Mouse (Mus musculus) kidney, embryonic 16.5 days (tissue): ENCODE data around the gene Fggy. TPM values are rescaled to one million over a fixed set of nuclear protein-coding genes. Genes with fewer than 3 reads are reported as not detected.

Experiments used
- ATAC-seq: fragments of 200-750 bp; cut with Nextera tagmentation; 2 replicates; pipeline ENCODE4 v1.8.0; 2017; ENCODE audit warnings: moderate TSS enrichment; ENCODE audit not compliant: low FRiP score, low TSS enrichment
- H3K27ac ChIP-seq: fragments of 300-500 bp; sonication (generic); 2 replicates; pipeline ENCODE4 v1.5.1; 2014; ENCODE audit warnings: low read length
- H3K27me3 ChIP-seq: fragments of 300-500 bp; sonication (generic); 2 replicates; pipeline ENCODE4 v1.6.1; 2014; ENCODE audit warnings: low read length, control low read depth, mixed read lengths; ENCODE audit not compliant: insufficient read depth
- H3K36me3 ChIP-seq: fragments of 300-500 bp; sonication (generic); 2 replicates; pipeline ENCODE4 v1.6.1; 2014; ENCODE audit warnings: low read length, control low read depth, mixed read lengths; ENCODE audit not compliant: insufficient read depth
- H3K4me1 ChIP-seq: fragments of 300-500 bp; sonication (generic); 2 replicates; pipeline ENCODE4 v1.6.1; 2014; ENCODE audit warnings: low read length, control low read depth, mixed read lengths; ENCODE audit not compliant: insufficient read depth
- H3K4me2 ChIP-seq: fragments of 300-500 bp; sonication (generic); replicated peaks from 2 replicates; pipeline ENCODE4 v1.6.1; 2014; ENCODE audit warnings: low read depth, low read length
- H3K4me3 ChIP-seq: fragments of 300-500 bp; sonication (generic); 2 replicates; pipeline ENCODE4 v1.5.1; 2014; ENCODE audit warnings: mild to moderate bottlenecking, low read length
- H3K9ac ChIP-seq: fragments of 300-500 bp; sonication (generic); replicated peaks from 2 replicates; pipeline ENCODE4 v1.6.1; 2014; ENCODE audit warnings: low read length
- H3K9me3 ChIP-seq: fragments of 300-500 bp; sonication (generic); 2 replicates; pipeline ENCODE4 v1.6.1; 2016; ENCODE audit warnings: low read length, control low read depth
- WGBS: fragments of 180-500 bp; shearing (Covaris S2); extraction: QIAGEN DNeasy Blood & Tissue Kit; methylation state at CpG from one replicate; pipeline ENCODE4 v1.1.7; 2014; 5-methylcytosine and 5-hydroxymethylcytosine counted together
- polyA plus RNA-seq: library from polyadenylated mRNA; unstranded; fragments of >200 nt; fragmentation: Nextera tagmentation; extraction: Ambion mirVana; gene quantifications from 2 replicates; pipeline ENCODE4 v1.2.1, GENCODE M21; 2015

The Fggy gene
- polyA plus RNA-seq, 1 experiment from 2014 or later, result 42.7 TPM

- Histone ChIP-seq H3K4me1 (no peaks in the 10 kb centered on the region), H3K27me3 (no peaks in the 10 kb centered on the region), H3K4me3 (no peak overlapping the region), H3K27ac (no peak overlapping the region), H3K9ac (no peak overlapping the region), H3K36me3 (no peaks in the 10 kb centered on the region), H3K4me2 (no peak overlapping the region), H3K9me3 (no peaks in the 10 kb centered on the region)
- 62% methylated on average over 4 of the region's 4 CpGs for WGBS
- no peak for ATAC-seq
These were observed 29.1 kb downstream of the Fggy start for GRCm38 (mm10) chr4:95586274-95587001.

GRCm38 (mm10) chr4:95588722-95589283, 31.5 kb downstream of the Fggy start:
- no peaks in the 10 kb centered on the region for H3K9me3 ChIP-seq

DNA sequence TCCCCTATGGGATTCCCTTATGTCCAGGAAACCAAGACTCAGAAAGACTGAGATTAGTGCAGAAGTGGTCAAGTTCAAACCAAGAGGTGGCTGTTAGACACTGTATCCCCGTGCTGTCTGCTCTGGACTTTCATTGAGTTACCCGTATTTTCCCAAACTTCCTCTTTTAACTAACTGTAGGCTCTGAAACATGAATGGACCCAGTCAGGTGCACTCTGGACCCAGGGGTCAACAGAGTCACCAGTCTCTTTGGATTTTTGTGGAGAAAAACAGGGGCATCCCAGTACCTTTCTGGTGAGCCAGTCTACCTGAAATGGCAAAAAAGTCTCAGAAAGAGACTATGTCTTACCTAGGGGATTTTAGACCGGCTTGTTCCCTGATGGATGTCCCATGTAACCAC, 33.6 kb downstream of the Fggy start:
- no peak for ATAC-seq
- no peak overlapping the region for H3K9ac ChIP-seq
- H3K27ac ChIP-seq, result no peak overlapping the region
- H3K4me2 ChIP-seq, result no peak overlapping the region
- no peaks in the 10 kb centered on the region for H3K4me1 ChIP-seq
- H3K36me3 ChIP-seq, result no peaks in the 10 kb centered on the region
- H3K4me3 ChIP-seq, result no peak overlapping the region
- no peaks in the 10 kb centered on the region for H3K9me3 ChIP-seq
- no peaks in the 10 kb centered on the region for H3K27me3 ChIP-seq
- 92% methylated on average over 3 of the region's 3 CpGs for WGBS

More at GRCm38 (mm10) chr4:95588722-95589283, 31.5 kb downstream of the Fggy start:
- Histone ChIP-seq H3K27ac (no peak overlapping the region), H3K4me2 (no peak overlapping the region), H3K4me3 (no peak overlapping the region), H3K9ac (no peak overlapping the region), H3K27me3 (no peaks in the 10 kb centered on the region), H3K36me3 (no peaks in the 10 kb centered on the region), H3K4me1 (no peaks in the 10 kb centered on the region)
- no peak for ATAC-seq
- WGBS, result 74% methylated on average over 2 of the region's 2 CpGs

- Histone ChIP-seq H3K9ac (no peak overlapping the region), H3K27me3 (no peaks in the 10 kb centered on the region), H3K4me3 (no peak overlapping the region), H3K27ac (no peak overlapping the region), H3K36me3 (no peaks in the 10 kb centered on the region), H3K4me2 (no peak overlapping the region), H3K4me1 (no peaks in the 10 kb centered on the region), H3K9me3 (no peaks in the 10 kb centered on the region)
- WGBS, result 35% methylated on average over 6 of the region's 6 CpGs
- ATAC-seq, result no peak
These were observed 39.9 kb downstream of the Fggy start for GRCm38 (mm10) chr4:95597208-95597607.

GRCm38 (mm10) chr4:95601776-95602175, 44.5 kb downstream of the Fggy start:
- Histone ChIP-seq H3K9me3 (no peaks in the 10 kb centered on the region), H3K4me3 (no peak overlapping the region), H3K27ac (no peak overlapping the region), H3K4me1 (peaks cover 3% of the 10 kb centered on the region; the same call in 1 of the 2 replicates), H3K4me2 (no peak overlapping the region), H3K9ac (no peak overlapping the region), H3K27me3 (no peaks in the 10 kb centered on the region), H3K36me3 (no peaks in the 10 kb centered on the region)
- no peak for ATAC-seq
- 66% methylated on average over 4 of the region's 4 CpGs for WGBS

GRCm38 (mm10) chr4:95603254-95603653, 45.9 kb downstream of the Fggy start:
- ATAC-seq, result no peak
- H3K4me2 ChIP-seq, result no peak overlapping the region
- no peak overlapping the region for H3K4me3 ChIP-seq
- H3K27me3 ChIP-seq, result no peaks in the 10 kb centered on the region
- no peaks in the 10 kb centered on the region for H3K36me3 ChIP-seq
- H3K27ac ChIP-seq, result no peak overlapping the region
- 32% methylated on average over 1 of the region's 1 CpGs for WGBS
- no peak overlapping the region for H3K9ac ChIP-seq
- no peaks in the 10 kb centered on the region for H3K9me3 ChIP-seq
- peaks cover 3% of the 10 kb centered on the region; the same call in 1 of the 2 replicates for H3K4me1 ChIP-seq

GRCm38 (mm10) chr4:95610663-95611062, 53.4 kb downstream of the Fggy start:
- no peak overlapping the region for H3K27ac ChIP-seq

DNA sequence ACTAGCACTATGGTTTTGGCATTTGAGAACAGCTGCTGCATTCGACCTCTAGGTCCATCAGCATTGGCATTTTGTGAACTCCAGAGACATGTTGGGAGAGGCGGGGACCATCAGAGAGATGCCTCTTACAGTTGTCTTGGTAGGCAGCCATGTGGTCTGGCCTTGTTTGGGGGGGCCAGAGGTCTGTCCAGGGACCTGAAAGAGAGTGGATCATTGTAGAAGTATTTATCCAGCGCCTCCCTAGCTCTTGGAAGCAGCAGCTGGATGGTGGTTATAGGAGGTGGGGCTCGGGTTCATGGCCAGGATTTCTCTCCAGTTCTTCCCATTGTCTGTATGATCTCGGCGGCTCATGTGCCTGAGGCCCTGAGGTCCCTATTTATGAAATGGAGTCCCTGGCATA, 54.1 kb downstream of the Fggy start:
- Histone ChIP-seq H3K4me2 (no peak overlapping the region), H3K36me3 (no peaks in the 10 kb centered on the region), H3K4me3 (no peak overlapping the region), H3K27ac (no peak overlapping the region), H3K9me3 (no peaks in the 10 kb centered on the region), H3K9ac (no peak overlapping the region), H3K4me1 (no peaks in the 10 kb centered on the region), H3K27me3 (no peaks in the 10 kb centered on the region)
- ATAC-seq, result no peak
- WGBS, result 87% methylated on average over 6 of the region's 6 CpGs

More at GRCm38 (mm10) chr4:95610663-95611062, 53.4 kb downstream of the Fggy start:
- Histone ChIP-seq H3K4me2 (no peak overlapping the region), H3K4me1 (no peaks in the 10 kb centered on the region), H3K27me3 (no peaks in the 10 kb centered on the region), H3K4me3 (no peak overlapping the region), H3K9ac (no peak overlapping the region), H3K36me3 (no peaks in the 10 kb centered on the region), H3K9me3 (no peaks in the 10 kb centered on the region)
- WGBS, result 100% methylated on average over 1 of the region's 1 CpGs
- ATAC-seq, result no peak

DNA sequence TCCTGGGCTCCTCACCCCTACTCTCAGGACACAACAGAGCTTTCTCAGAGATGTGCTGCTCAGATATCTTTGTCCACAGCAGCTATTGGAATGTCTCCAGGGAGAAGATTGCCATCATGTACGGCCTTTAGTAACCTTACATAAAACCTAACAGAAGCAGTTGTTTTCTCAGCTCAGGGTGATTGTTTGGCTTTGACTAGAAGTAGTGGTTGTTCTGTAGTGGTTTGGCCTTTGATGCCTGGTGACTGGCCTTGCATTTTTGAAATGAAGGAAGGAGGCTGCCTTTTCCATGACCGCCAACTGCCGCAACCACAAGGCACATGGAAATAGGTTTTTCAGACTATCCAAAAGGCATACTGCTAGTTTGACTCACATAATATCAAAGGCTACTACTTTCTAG, 63.7 kb downstream of the Fggy start:
- WGBS, result 66% methylated on average over 3 of the region's 3 CpGs
- ATAC-seq, result no peak
- Histone ChIP-seq H3K9me3 (no peaks in the 10 kb centered on the region), H3K4me2 (no peak overlapping the region), H3K9ac (no peak overlapping the region), H3K4me1 (no peaks in the 10 kb centered on the region), H3K4me3 (no peak overlapping the region), H3K27me3 (no peaks in the 10 kb centered on the region), H3K27ac (no peak overlapping the region), H3K36me3 (no peaks in the 10 kb centered on the region)

- Histone ChIP-seq H3K4me1 (no peaks in the 10 kb centered on the region), H3K9me3 (no peaks in the 10 kb centered on the region), H3K27ac (no peak overlapping the region), H3K27me3 (no peaks in the 10 kb centered on the region), H3K9ac (no peak overlapping the region), H3K4me2 (no peak overlapping the region), H3K4me3 (no peak overlapping the region), H3K36me3 (no peaks in the 10 kb centered on the region)
- no peak for ATAC-seq
- 80% methylated on average over 3 of the region's 3 CpGs for WGBS
These were observed 67.4 kb downstream of the Fggy start for GRCm38 (mm10) chr4:95624696-95625095.
